Mouse (Mus musculus): ENCODE results near the gene Coro2b. TPM values are rescaled to one million over a fixed set of nuclear protein-coding genes. Genes with fewer than 3 reads are reported as not detected.

Gene Coro2b
- polyA plus RNA-seq, 1 experiment from 2014 or later = 0.98 TPM

DNA sequence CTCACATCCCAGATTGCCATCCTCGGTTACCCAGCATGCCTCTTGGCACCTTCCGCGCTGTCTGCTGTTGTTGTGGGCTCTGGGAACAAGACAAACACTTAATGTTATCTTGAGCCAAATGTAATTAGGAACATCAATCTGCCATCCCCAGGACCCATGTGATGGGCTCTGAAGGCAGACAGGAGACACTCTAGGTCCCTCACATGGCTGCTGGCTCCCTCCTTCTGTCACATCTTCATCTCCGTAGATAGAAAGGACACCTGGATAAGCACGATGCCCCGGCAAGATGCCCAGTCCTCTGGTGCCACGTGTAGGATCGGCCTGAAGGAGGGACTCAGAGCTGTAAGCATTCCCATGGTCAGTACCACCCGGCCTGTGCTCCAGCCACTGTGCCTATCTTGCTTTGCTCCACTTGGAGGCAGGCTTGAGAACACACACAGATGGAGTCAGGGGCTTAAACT lies 2.4 kb upstream of the Coro2b start:
- no peak overlapping the region for H3K4me2 ChIP-seq

DNA sequence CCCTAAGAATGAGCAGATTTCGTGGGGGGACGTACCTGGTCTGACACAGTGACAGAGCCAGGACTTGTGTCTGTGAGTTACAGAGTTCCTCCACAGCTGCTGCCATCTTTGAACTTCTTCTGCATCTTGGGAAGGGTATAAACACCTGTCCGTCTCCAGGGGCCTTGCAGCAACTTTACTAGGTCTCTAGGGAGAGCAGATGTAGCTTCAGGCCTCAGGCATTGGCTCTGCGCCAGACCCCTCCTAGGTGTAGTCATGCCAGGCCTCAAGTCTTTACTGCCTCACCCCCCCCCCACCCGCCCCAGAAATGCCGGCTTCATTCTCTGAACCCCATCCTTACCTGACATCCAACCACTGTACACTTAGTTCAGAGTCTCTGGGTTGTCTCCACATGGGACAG lies 1.1 kb upstream of the Coro2b start:
- no peaks in the 10 kb centered on the region for H3K36me3 ChIP-seq
- H3K4me3 ChIP-seq (replicated peaks) = no peak overlapping the region
- ATAC-seq (ENCODE audit: low read depth) (no peak), DNase-seq (no peak)
- no peak overlapping the region for H3K27ac ChIP-seq
- no peak overlapping the region for H3K9ac ChIP-seq
- no peaks in the 10 kb centered on the region for H3K9me3 ChIP-seq (replicated peaks)
- H3K27me3 ChIP-seq = peaks cover 58% of the 10 kb centered on the region
- no peak overlapping the region for H3K4me2 ChIP-seq
- H3K4me1 ChIP-seq (replicated peaks) = peaks cover 5% of the 10 kb centered on the region; the same call in 1 of the 2 replicates
- WGBS (ENCODE audit: insufficient replicate concordance) = 65% methylated on average over 6 of the region's 6 CpGs

More for the DNA sequence above, 2.4 kb upstream of the Coro2b start:
- peaks cover 52% of the 10 kb centered on the region for H3K27me3 ChIP-seq
- H3K27ac ChIP-seq = no peak overlapping the region
- H3K9me3 ChIP-seq (replicated peaks) = no peaks in the 10 kb centered on the region
- WGBS (ENCODE audit: insufficient replicate concordance) = 71% methylated on average over 9 of the region's 9 CpGs
- no peak for DNase-seq
- H3K36me3 ChIP-seq = no peaks in the 10 kb centered on the region
- no peak overlapping the region for H3K9ac ChIP-seq
- peaks cover 5% of the 10 kb centered on the region; the same call in 1 of the 2 replicates for H3K4me1 ChIP-seq (replicated peaks)
- no peak for ATAC-seq (ENCODE audit: low read depth)
- no peak overlapping the region for H3K4me3 ChIP-seq (replicated peaks)

DNA sequence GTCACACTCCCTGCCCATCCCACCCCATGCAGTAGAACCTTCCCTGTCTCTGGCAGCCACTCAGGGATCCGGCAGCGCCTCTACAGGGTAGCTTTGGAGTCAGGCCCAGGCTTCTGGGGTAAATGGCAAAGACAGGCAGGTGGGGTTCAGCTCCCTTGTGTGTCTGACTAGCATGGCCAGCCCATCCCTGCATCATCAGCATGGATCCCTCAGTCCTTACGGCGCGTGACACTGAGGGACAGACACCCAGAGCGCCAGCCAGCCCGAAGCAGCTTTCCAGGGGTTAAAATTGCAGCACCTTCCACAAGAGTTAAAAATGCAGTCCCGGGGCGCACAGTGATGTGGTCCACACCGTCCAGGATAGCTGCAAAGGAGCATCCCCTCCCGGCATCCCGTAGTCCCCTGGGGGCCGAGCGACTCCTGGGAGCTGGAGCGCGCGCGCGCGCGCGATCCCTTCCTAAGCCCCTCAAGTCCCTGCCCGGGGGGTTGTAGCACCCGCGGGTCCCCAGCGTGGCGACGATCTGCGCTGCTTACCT lies 657 bp downstream of the Coro2b start:
- H3K4me1 ChIP-seq (replicated peaks) = peaks cover 15% of the 10 kb centered on the region
- H3K36me3 ChIP-seq = no peaks in the 10 kb centered on the region
- peak overlapping the region; percentile 55 for H3K4me3 ChIP-seq (replicated peaks)
- H3K27ac ChIP-seq = no peak overlapping the region
- H3K9me3 ChIP-seq (replicated peaks) = no peaks in the 10 kb centered on the region
- WGBS (ENCODE audit: insufficient replicate concordance) = 8% methylated on average over 29 of the region's 29 CpGs
- DNase-seq = no peak
- no peak for ATAC-seq (ENCODE audit: low read depth)
- H3K4me2 ChIP-seq = peak overlapping the region; percentile 63
- no peak overlapping the region for H3K9ac ChIP-seq
- H3K27me3 ChIP-seq = peaks cover 58% of the 10 kb centered on the region

DNA sequence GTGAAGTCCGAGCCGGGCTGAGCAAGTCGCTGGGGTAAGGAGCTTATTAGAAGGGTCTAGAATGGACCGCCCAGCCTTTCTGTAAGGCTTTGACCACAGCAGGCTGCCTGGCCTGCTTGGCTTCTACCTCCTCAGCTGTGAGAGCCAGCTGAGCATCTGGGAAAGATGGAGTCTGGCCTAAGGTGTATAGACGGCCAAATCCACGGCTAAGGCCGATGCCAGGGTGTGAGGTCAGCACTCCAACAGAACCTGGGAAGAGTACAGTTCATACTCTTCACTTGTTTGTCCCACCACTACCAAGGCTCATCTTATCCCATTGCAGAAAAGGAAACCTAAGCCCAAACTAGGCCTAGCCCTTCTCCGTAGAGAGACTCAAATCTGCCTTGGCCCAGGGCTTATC lies 1.3 kb downstream of the Coro2b start:
- H3K9me3 ChIP-seq (replicated peaks) = no peaks in the 10 kb centered on the region
- peaks cover 15% of the 10 kb centered on the region for H3K4me1 ChIP-seq (replicated peaks)
- no peaks in the 10 kb centered on the region for H3K36me3 ChIP-seq
- H3K27me3 ChIP-seq = peaks cover 58% of the 10 kb centered on the region
- 63% methylated on average over 8 of the region's 8 CpGs for WGBS (ENCODE audit: insufficient replicate concordance)
- H3K4me3 ChIP-seq (replicated peaks) = no peak overlapping the region
- peak overlapping the region; percentile 63 for H3K4me2 ChIP-seq
- H3K27ac ChIP-seq = no peak overlapping the region
- ATAC-seq (ENCODE audit: low read depth) (no peak), DNase-seq (no peak)
- no peak overlapping the region for H3K9ac ChIP-seq

DNA sequence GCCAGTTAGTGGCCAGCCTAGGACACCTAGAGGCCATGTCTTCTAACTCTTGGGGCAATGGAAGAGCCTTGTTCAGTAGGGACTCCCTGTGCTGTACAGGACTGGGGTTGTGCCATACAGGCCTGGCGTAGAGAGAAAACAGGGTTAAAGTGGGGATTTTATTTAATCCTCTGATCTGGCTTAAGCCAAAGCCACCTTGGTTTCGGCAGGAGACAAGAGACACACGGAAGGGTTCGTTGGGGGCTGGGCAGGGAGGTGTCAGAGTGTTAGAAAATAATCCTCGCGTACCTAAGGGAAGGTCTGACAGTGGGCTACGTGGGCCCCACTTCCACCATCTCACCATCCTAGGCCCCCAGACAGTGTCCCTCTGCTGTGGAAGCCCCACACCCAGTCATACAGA lies 2.2 kb downstream of the Coro2b start:
- peaks cover 15% of the 10 kb centered on the region for H3K4me1 ChIP-seq (replicated peaks)
- ATAC-seq (ENCODE audit: low read depth) (no peak), DNase-seq (no peak)
- H3K4me2 ChIP-seq = no peak overlapping the region
- no peak overlapping the region for H3K4me3 ChIP-seq (replicated peaks)
- 69% methylated on average over 7 of the region's 7 CpGs for WGBS (ENCODE audit: insufficient replicate concordance)
- no peak overlapping the region for H3K9ac ChIP-seq
- no peaks in the 10 kb centered on the region for H3K9me3 ChIP-seq (replicated peaks)
- H3K27me3 ChIP-seq = peaks cover 57% of the 10 kb centered on the region
- no peaks in the 10 kb centered on the region for H3K36me3 ChIP-seq
- no peak overlapping the region for H3K27ac ChIP-seq

DNA sequence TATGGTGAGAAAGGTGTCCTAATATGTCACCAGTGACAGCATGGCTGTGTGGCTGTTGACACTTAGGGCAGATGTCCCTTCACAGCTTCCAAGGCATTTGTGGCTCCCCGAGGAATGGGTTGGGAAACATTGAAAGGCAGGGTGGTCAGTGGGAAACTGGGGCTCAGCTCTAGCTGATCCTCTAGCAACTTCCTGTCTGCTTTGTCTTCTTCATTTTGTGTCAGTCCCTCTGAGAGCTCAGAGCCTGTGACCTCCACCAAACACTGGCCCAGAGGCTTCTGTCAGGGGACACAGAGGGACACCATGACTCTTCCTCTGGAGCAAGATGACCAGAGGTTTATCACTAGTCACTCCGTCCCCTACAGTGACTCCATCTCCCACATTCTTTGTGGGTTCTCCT lies 2.7 kb downstream of the Coro2b start:
- Histone ChIP-seq H3K36me3 (no peaks in the 10 kb centered on the region), H3K9me3 (replicated peaks) (no peaks in the 10 kb centered on the region), H3K9ac (no peak overlapping the region), H3K27me3 (peaks cover 52% of the 10 kb centered on the region), H3K4me1 (replicated peaks) (peaks cover 15% of the 10 kb centered on the region), H3K27ac (no peak overlapping the region), H3K4me3 (replicated peaks) (no peak overlapping the region), H3K4me2 (no peak overlapping the region)
- DNase-seq (no peak), ATAC-seq (ENCODE audit: low read depth) (no peak)
- WGBS (ENCODE audit: insufficient replicate concordance) = 49% methylated on average over 2 of the region's 2 CpGs

DNA sequence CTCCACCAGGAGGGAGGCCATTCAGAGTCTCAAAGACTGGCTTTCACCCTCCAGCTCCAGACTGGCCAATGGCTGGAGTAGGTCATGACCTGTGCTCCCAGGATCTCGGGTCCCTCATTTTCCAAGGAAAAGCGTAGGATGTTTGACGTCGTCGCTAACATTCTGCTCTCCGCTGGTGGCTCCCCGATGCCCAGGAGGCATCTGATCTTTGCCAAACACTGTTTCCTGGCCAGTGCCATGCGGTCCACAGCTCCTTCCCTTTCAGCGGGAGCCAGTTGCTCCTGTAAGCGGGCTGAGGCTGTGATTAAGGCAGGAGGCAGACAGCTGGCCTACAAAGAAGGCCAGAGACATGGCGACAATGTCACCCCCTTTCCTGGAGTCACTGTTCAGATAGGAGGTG lies 4.0 kb downstream of the Coro2b start:
- Histone ChIP-seq H3K27me3 (peaks cover 42% of the 10 kb centered on the region), H3K4me3 (replicated peaks) (no peak overlapping the region), H3K4me1 (replicated peaks) (peaks cover 15% of the 10 kb centered on the region), H3K36me3 (no peaks in the 10 kb centered on the region), H3K9ac (no peak overlapping the region), H3K27ac (no peak overlapping the region; the same call in 1 of the 2 replicates), H3K4me2 (no peak overlapping the region), H3K9me3 (replicated peaks) (no peaks in the 10 kb centered on the region)
- no peak for ATAC-seq (ENCODE audit: low read depth)
- no peak for DNase-seq
- WGBS (ENCODE audit: insufficient replicate concordance) = 71% methylated on average over 11 of the region's 11 CpGs

DNA sequence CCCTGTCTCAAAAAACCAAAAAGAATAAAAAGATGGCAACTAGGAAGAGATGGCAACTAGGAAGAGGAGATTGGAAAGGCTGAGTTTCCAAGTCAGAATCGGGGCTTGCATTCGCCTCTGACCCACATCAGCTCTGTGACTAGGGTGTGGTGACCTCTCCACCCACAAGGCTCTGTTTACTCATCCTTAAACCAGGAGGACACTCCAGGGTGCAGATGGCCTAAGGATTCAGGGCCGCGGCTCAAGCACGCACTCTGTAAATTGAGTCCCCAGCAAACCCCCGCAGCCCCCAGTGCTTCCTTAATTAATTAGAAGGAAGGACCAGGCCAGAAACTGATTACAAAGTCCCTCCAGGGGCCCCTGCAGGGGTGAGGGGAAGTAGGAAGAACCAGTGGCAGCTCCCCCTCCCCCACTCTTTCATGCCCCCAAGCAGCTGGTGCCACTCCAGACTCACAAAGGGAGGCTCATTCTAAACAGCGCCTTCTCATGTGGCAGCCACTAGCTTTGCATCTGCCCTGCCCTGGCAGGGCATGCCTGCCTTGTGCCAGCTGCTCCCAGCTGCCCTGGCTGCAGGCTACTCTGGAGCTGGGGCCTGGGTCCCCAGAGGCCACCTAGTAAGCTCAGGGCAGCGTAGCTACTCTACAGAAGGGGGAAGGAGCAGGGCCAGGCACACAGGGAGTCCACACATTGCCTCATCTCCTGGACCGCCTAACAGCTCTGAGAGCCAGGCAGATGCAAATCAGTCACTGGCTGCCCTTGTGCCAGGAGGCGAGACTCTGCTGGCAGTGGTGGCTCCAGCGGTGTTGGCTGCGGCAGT lies 5.2 kb downstream of the Coro2b start:
- WGBS (ENCODE audit: insufficient replicate concordance) = 35% methylated on average over 12 of the region's 12 CpGs
- peak overlapping the region; percentile 48 for H3K27ac ChIP-seq
- H3K27me3 ChIP-seq = peaks cover 30% of the 10 kb centered on the region
- H3K9ac ChIP-seq = no peak overlapping the region
- peaks cover 15% of the 10 kb centered on the region for H3K4me1 ChIP-seq (replicated peaks)
- no peak for DNase-seq
- no peak for ATAC-seq (ENCODE audit: low read depth)
- no peak overlapping the region for H3K4me2 ChIP-seq
- no peaks in the 10 kb centered on the region for H3K36me3 ChIP-seq
- no peak overlapping the region for H3K4me3 ChIP-seq (replicated peaks)
- H3K9me3 ChIP-seq (replicated peaks) = no peaks in the 10 kb centered on the region

DNA sequence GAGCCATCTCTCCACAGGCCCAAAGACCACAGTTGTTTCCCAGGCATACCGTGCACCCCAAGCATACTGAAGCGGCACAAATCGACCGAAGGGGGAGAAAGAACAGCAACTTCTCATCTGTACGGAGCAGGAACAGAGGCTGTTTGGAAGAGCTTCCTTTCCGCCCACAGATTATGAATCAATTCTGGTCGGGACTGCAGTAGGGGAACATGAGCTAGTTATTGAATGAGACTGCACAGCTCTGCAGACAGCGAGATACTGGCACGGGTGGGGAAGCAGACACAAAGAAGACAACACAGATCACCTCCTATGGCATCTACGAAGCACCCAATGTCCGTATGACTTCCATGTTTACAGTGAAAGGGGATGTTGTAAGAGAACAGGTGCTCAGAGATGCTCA lies 8.3 kb downstream of the Coro2b start:
- Histone ChIP-seq H3K4me3 (replicated peaks) (no peak overlapping the region), H3K27ac (no peak overlapping the region), H3K27me3 (no peaks in the 10 kb centered on the region), H3K9me3 (replicated peaks) (no peaks in the 10 kb centered on the region), H3K4me1 (replicated peaks) (peaks cover 11% of the 10 kb centered on the region), H3K4me2 (no peak overlapping the region), H3K36me3 (no peaks in the 10 kb centered on the region), H3K9ac (no peak overlapping the region)
- 63% methylated on average over 11 of the region's 11 CpGs for WGBS (ENCODE audit: insufficient replicate concordance)
- DNase-seq (no peak), ATAC-seq (ENCODE audit: low read depth) (no peak)

DNA sequence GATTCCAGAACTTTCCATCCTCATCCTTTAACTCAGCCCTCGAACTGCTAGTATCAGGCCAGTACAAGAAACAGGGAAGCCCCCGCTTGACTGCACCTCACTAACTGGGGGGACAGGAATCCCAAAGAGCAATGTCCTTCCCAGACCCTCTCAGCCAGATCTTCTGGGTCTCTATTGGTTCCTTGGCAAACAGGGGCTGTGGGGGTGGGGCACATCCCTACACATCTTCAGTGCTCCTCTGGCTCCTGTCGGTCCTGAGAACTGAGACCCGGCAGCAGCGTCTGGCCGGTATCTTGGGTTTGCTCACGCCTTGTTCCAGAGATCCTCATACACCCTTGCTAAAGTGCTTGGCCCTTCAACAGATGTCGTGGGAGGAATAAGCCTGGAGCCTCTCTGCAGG lies 10.0 kb downstream of the Coro2b start:
- H3K9me3 ChIP-seq (replicated peaks) = no peaks in the 10 kb centered on the region
- no peaks in the 10 kb centered on the region for H3K36me3 ChIP-seq
- 66% methylated on average over 8 of the region's 8 CpGs for WGBS (ENCODE audit: insufficient replicate concordance)
- ATAC-seq (ENCODE audit: low read depth) = no peak
- DNase-seq = no peak
- peaks cover 13% of the 10 kb centered on the region for H3K27me3 ChIP-seq
- peaks cover 19% of the 10 kb centered on the region for H3K4me1 ChIP-seq (replicated peaks)
- no peak overlapping the region for H3K27ac ChIP-seq
- no peak overlapping the region for H3K4me3 ChIP-seq (replicated peaks)
- no peak overlapping the region for H3K9ac ChIP-seq
- H3K4me2 ChIP-seq = no peak overlapping the region

DNA sequence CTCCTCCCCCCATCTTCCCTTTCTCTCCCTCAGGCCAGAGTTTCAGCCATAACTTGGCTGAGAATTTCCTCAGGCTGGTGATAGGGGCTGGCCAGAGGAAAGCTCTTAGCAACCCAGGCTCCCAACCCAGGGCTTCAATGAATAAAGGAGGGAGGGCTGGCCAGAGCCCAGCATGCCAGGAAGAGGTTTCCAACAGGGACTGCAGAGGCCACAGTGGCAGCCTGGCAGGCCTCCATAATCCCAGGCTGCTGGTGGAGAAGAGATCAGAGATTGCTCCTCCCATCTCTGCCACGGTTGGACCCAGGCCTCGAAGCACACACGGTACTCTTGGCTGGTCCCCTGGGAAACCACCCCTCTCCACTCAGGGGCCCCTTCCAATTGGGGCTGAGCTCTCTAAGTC lies 10.4 kb downstream of the Coro2b start:
- DNase-seq (no peak), ATAC-seq (ENCODE audit: low read depth) (no peak)
- peaks cover 15% of the 10 kb centered on the region for H3K4me1 ChIP-seq (replicated peaks)
- no peaks in the 10 kb centered on the region for H3K9me3 ChIP-seq (replicated peaks)
- H3K27ac ChIP-seq = no peak overlapping the region
- no peak overlapping the region for H3K4me2 ChIP-seq
- WGBS (ENCODE audit: insufficient replicate concordance) = 54% methylated on average over 3 of the region's 3 CpGs
- H3K4me3 ChIP-seq (replicated peaks) = no peak overlapping the region
- no peaks in the 10 kb centered on the region for H3K36me3 ChIP-seq
- no peak overlapping the region for H3K9ac ChIP-seq
- H3K27me3 ChIP-seq = peaks cover 16% of the 10 kb centered on the region
